Mouse (Mus musculus) myocyte (in vitro differentiated cells): ENCODE results near the gene Fam25c. TPM values are rescaled to one million over a fixed set of nuclear protein-coding genes. Genes with fewer than 3 reads are reported as not detected.

Source experiments
- H3K27me3 ChIP-seq: one replicate; pipeline ENCODE4 v1.6.1; 2011; ENCODE audit not compliant: control insufficient read depth, insufficient read depth, insufficient read length
- H3K36me3 ChIP-seq: one replicate; pipeline ENCODE4 v1.6.1; 2011; ENCODE audit not compliant: control insufficient read depth, insufficient read depth
- H3K4me2 ChIP-seq: one replicate; pipeline ENCODE4 v1.6.1; 2011; ENCODE audit warnings: low read depth, control low read depth
- H3K4me3 ChIP-seq: one replicate; pipeline ENCODE4 v1.5.1; 2011; ENCODE audit warnings: mild to moderate bottlenecking, control low read depth, moderate library complexity
- H3K79me2 ChIP-seq: one replicate; pipeline ENCODE4 v1.6.1; 2011; ENCODE audit not compliant: control insufficient read depth, insufficient read depth
- H3ac ChIP-seq: one replicate; pipeline ENCODE4 v1.6.1; 2011; ENCODE audit not compliant: control insufficient read depth, insufficient read length
- CEBPB ChIP-seq: IDR thresholded peaks from 2 replicates; pipeline ENCODE4 v1.6.1; 2011; ENCODE audit warnings: mild to moderate bottlenecking, moderate library complexity; ENCODE audit not compliant: poor library complexity, insufficient read depth, severe bottlenecking
- E2F4 ChIP-seq: IDR thresholded peaks from one replicate; pipeline ENCODE4 v1.6.1; 2011; ENCODE audit warnings: mild to moderate bottlenecking, control low read depth, moderate library complexity; ENCODE audit not compliant: insufficient read depth
- MAX ChIP-seq: IDR thresholded peaks from one replicate; pipeline ENCODE4 v1.6.1; 2011; ENCODE audit warnings: low read depth, mild to moderate bottlenecking, control low read depth
- MYOD1 ChIP-seq, 3 experiments: IDR thresholded peaks; one replicate each; pipeline ENCODE4 v1.6.1; 2011; ENCODE audit warnings: control low read depth in 2 of 3, low read depth in 2 of 3, mild to moderate bottlenecking in 2 of 3, moderate library complexity in 1 of 3; ENCODE audit not compliant: insufficient read length in 2 of 3, control insufficient read depth in 1 of 3
- MYOG ChIP-seq, 3 experiments: IDR thresholded peaks; one replicate each; pipeline ENCODE4 v1.6.1; 2011; ENCODE audit warnings: control low read depth in 2 of 3, low read depth in 2 of 3, mild to moderate bottlenecking in 2 of 3; ENCODE audit not compliant: insufficient read length in 2 of 3, control insufficient read depth in 1 of 3, insufficient read depth in 1 of 3
- POLR2A ChIP-seq: IDR thresholded peaks from one replicate; pipeline ENCODE4 v1.6.1; 2011; ENCODE audit warnings: low read depth, mild to moderate bottlenecking, control low read depth, moderate library complexity; ENCODE audit not compliant: insufficient read length
- POLR2AphosphoS2 ChIP-seq: IDR thresholded peaks from one replicate; pipeline ENCODE4 v1.6.1; 2011; ENCODE audit warnings: low read depth, control low read depth; ENCODE audit not compliant: insufficient read length
- REST ChIP-seq: IDR thresholded peaks from one replicate; pipeline ENCODE4 v1.6.1; 2011; ENCODE audit warnings: mild to moderate bottlenecking, control low read depth, moderate library complexity; ENCODE audit not compliant: insufficient read depth, insufficient read length
- SRF ChIP-seq: IDR thresholded peaks from one replicate; pipeline ENCODE4 v1.6.1; 2011; ENCODE audit warnings: low read depth; ENCODE audit not compliant: control insufficient read depth, insufficient read length
- TCF12 ChIP-seq: IDR thresholded peaks from one replicate; pipeline ENCODE4 v1.6.1; 2011; ENCODE audit warnings: mild to moderate bottlenecking, control low read depth; ENCODE audit not compliant: poor library complexity, insufficient read depth, severe bottlenecking
- TCF3 ChIP-seq: IDR thresholded peaks from one replicate; pipeline ENCODE4 v1.6.1; 2011; ENCODE audit warnings: low read depth, control low read depth; ENCODE audit not compliant: insufficient read length
- USF1 ChIP-seq: IDR thresholded peaks from one replicate; pipeline ENCODE4 v1.6.1; 2011; ENCODE audit warnings: low read depth, mild to moderate bottlenecking, control low read depth, moderate library complexity
- polyA plus RNA-seq: library from polyadenylated mRNA; unstranded; fragments of >200 nt; fragmentation: generic; extraction: Trizol; gene quantifications from one replicate; pipeline ENCODE4 v1.2.1, GENCODE M21; 2012; ENCODE audit warnings: missing spikeins

Fam25c gene
- polyA plus RNA-seq, 1 experiment, result not detected

DNA sequence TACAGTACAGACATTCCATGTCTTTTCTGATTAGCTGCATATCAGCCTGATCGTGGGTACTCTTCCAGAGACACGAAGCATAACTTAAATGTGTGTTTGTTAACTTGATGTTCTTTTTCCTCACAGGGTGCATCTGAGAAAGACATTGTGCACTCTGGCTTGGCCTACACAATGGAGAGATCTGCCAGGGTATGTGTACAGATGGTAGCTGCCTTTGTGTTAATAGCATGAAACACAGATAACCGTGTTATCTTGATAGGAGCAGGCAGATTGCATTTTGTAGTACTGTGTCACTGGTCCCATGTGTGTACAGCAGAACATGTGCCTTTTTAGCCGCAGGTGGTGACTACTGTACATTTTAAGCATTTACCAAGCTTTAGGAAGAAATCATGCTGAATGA is 13.2 kb downstream of the Fam25c start:
- Histone ChIP-seq H3K4me3 (no peak overlapping the region), H3K36me3 (peaks cover 55% of the 10 kb centered on the region), H3K79me2 (no peaks in the 10 kb centered on the region), H3ac (no peak overlapping the region), H3K27me3 (no peaks in the 10 kb centered on the region), H3K4me2 (no peak overlapping the region)
- TF ChIP-seq USF1 (no peak), E2F4 (no peak), POLR2A (no peak), MYOD1 (IDR thresholded peaks at IDR 0.05; ENCODE audit: control insufficient read depth in 1 of 3, insufficient read length in 2 of 3, low read depth in 2 of 3) (no peak), CEBPB (no peak), TCF12 (no peak), TCF3 (no peak), MAX (no peak), MYOG (IDR thresholded peaks at IDR 0.05; ENCODE audit: control insufficient read depth in 1 of 3, insufficient read depth in 1 of 3, insufficient read length in 2 of 3, low read depth in 2 of 3) (no peak)

DNA sequence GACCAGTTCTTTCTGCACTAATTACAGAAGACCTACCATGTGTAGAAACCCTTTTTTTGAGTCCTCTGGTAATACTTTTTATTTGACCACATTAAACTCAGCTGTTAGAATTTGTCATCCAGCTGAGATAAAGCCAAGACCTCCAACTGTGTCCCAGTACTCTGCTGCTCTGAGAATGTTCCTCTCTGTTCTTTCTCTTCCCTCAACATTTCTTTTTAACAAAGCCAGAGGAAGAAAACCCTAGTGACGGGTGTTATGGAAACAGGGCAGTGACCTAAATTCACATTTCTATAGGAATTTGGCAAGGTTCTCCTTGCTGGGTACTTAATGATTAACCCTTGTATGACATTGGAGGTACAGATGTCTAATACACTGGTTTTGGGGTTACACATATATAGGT is 15.8 kb downstream of the Fam25c start:
- TF ChIP-seq TCF3 (no peak), MYOD1 (IDR thresholded peaks at IDR 0.05; ENCODE audit: control insufficient read depth in 1 of 3, insufficient read length in 2 of 3, low read depth in 2 of 3) (peak in 1 of 3 experiments; percentile 3), MAX (no peak), POLR2A (no peak), E2F4 (no peak), REST (no peak), SRF (no peak)
- no peak overlapping the region for H3ac ChIP-seq
- no peaks in the 10 kb centered on the region for H3K27me3 ChIP-seq
- no peak overlapping the region for H3K4me2 ChIP-seq
- no peak overlapping the region for H3K4me3 ChIP-seq
- H3K79me2 ChIP-seq, result no peaks in the 10 kb centered on the region
- peaks cover 68% of the 10 kb centered on the region for H3K36me3 ChIP-seq

DNA sequence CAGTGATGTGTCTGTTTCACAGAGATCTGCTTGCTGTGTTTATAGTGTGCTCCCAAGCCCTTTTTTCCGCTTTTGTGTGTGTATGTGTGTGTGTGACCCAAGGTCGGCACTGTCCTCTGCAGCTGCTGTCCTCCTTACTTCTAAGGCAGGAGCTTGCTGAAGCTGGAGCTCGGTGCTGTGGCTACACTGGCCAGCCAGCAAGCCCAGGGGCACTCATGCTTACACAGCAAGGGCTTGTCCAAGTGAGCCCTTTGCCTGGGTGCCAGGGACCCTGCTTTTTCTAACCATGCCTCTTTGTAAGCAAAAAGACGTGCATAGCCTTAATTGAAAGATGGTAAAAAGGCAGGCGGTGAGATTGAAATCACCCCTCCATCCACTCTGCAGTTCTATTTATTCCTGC is 22.8 kb downstream of the Fam25c start:
- Histone ChIP-seq H3K27me3 (no peaks in the 10 kb centered on the region), H3K36me3 (peaks cover 54% of the 10 kb centered on the region), H3K4me3 (no peak overlapping the region), H3K79me2 (no peaks in the 10 kb centered on the region), H3ac (no peak overlapping the region), H3K4me2 (no peak overlapping the region)
- no peak for TF ChIP-seq POLR2A
- TF ChIP-seq REST, result no peak
- no peak for TF ChIP-seq CEBPB
- no peak for TF ChIP-seq SRF
- TF ChIP-seq MYOG (IDR thresholded peaks at IDR 0.05; ENCODE audit: control insufficient read depth in 1 of 3, insufficient read depth in 1 of 3, insufficient read length in 2 of 3, low read depth in 2 of 3), result no peak
- no peak for TF ChIP-seq E2F4
- TF ChIP-seq MYOD1 (IDR thresholded peaks at IDR 0.05; ENCODE audit: control insufficient read depth in 1 of 3, insufficient read length in 2 of 3, low read depth in 2 of 3), result no peak
- TF ChIP-seq TCF12, result no peak

DNA sequence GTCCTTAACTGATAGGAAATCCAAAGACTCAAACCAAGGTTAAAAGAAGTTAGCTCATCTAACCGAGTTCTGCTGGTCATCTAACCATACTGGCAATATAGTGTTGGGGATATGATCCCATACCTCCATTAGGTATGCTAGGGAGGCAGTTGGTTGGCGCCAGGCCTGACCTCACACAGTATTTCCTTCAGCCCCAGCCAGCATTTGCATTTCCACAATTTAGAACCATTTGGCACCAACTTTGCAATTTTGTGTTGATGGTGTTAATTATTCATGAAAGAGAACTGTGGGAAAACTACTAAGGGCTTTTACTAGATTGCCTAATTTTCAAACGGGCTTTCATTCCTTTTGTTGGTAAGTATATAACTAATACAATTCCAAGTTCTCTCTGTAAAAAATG is 23.3 kb downstream of the Fam25c start:
- H3K36me3 ChIP-seq, result peaks cover 54% of the 10 kb centered on the region
- no peaks in the 10 kb centered on the region for H3K79me2 ChIP-seq
- H3ac ChIP-seq, result no peak overlapping the region
- H3K4me2 ChIP-seq, result no peak overlapping the region
- TF ChIP-seq MYOG (IDR thresholded peaks at IDR 0.05; ENCODE audit: control insufficient read depth in 1 of 3, insufficient read depth in 1 of 3, insufficient read length in 2 of 3, low read depth in 2 of 3) (no peak), MYOD1 (IDR thresholded peaks at IDR 0.05; ENCODE audit: control insufficient read depth in 1 of 3, insufficient read length in 2 of 3, low read depth in 2 of 3) (no peak), SRF (no peak), MAX (no peak), POLR2A (no peak), E2F4 (no peak), POLR2AphosphoS2 (no peak), REST (no peak), TCF3 (no peak), TCF12 (no peak), CEBPB (no peak), USF1 (no peak)
- H3K4me3 ChIP-seq, result no peak overlapping the region
- no peaks in the 10 kb centered on the region for H3K27me3 ChIP-seq

DNA sequence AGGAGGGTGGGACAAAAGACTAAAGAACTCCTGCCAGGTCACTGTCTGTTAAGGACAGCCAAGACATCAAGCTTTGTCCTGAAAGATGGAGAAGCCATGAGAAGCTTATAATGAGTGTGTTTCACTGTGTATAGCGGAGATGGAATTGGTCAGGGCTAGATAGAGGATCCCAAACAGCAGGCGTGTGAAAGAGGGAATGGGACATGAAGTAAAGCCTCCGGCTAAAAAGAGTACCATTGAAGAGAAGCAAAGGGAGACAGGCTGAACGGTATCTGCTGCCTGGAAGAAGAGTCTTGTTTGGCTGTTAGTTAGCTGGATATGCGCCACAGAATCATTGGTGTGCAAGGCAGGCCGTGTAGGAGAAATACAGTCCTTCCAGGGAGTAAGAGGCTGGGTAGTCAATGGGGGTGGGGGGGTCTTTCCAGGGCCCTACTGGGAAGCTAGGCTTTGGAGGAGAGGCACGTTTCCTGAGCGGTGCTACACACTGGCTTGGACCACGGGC is 24.5 kb downstream of the Fam25c start:
- Histone ChIP-seq H3K79me2 (no peaks in the 10 kb centered on the region), H3K36me3 (peaks cover 49% of the 10 kb centered on the region), H3K27me3 (no peaks in the 10 kb centered on the region), H3K4me2 (no peak overlapping the region), H3K4me3 (no peak overlapping the region), H3ac (no peak overlapping the region)
- no peak for TF ChIP-seq MYOG (IDR thresholded peaks at IDR 0.05; ENCODE audit: control insufficient read depth in 1 of 3, insufficient read depth in 1 of 3, insufficient read length in 2 of 3, low read depth in 2 of 3)
- no peak for TF ChIP-seq TCF3
- TF ChIP-seq E2F4, result no peak
- TF ChIP-seq MAX, result no peak
- TF ChIP-seq MYOD1 (IDR thresholded peaks at IDR 0.05; ENCODE audit: control insufficient read depth in 1 of 3, insufficient read length in 2 of 3, low read depth in 2 of 3), result no peak
- no peak for TF ChIP-seq POLR2A
- no peak for TF ChIP-seq POLR2AphosphoS2
- no peak for TF ChIP-seq SRF
- TF ChIP-seq USF1, result no peak
- no peak for TF ChIP-seq CEBPB
- no peak for TF ChIP-seq TCF12
- no peak for TF ChIP-seq REST
